Mouse (Mus musculus) cerebellum, postnatal 4 days (tissue): ENCODE measurements around the gene Ccdc172.

Experiments
- DNase-seq, 2 experiments: peaks; one replicate each; pipeline ENCODE4 v3.0.0; 2022; ENCODE audit warnings: low spot score in 2 of 2, mixed read lengths in 1 of 2

The Ccdc172 gene

DNA sequence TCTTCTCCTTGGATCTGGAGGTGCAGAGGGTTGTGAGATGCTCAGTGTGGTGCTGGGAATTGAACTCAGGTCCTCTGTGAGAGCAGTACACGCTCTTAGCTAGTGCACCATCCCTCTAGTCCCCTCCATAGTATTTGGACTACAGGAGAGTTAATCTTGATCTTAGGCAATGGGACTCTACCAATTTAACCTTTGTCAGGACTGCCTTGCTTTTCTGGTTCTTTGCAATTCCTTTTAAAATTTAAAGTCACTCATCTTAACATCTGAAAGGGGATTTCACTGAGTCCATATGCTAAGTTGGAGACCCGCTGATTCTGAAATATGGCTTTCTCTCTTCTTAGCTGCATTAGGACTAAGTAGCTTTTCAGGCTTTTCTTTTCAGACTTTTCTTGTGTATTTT, 59.8 kb downstream of the Ccdc172 start:
- no peak for DNase-seq

- no peak for DNase-seq
Measured at GRCm38 (mm10) chr19:58572429-58573071, 60.8 kb downstream of the Ccdc172 start.

- DNase-seq: no peak
Measured at GRCm38 (mm10) chr19:58573072-58573438, 61.3 kb downstream of the Ccdc172 start.

- no peak for DNase-seq
Measured at GRCm38 (mm10) chr19:58582018-58582417, 70.2 kb downstream of the Ccdc172 start.

DNA sequence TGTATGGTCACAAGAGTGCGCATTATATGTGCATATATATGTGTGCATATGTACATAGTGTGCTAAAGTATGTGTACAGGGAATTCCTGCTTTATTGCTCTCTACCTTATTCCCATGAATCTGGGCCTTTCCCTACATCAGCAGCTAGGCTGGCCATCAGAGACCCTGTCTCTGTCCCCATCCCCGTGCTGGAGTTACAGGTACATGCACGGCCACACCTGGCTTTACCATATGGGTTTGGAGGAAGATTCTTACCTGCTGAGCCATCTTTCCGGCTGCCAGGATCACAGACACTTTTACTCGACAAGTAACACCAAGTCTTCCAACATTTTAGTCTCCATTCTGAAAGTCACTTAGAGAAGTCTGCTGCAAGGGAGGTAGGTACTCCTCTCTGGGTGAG, 71.2 kb downstream of the Ccdc172 start:
- no peak for DNase-seq

DNA sequence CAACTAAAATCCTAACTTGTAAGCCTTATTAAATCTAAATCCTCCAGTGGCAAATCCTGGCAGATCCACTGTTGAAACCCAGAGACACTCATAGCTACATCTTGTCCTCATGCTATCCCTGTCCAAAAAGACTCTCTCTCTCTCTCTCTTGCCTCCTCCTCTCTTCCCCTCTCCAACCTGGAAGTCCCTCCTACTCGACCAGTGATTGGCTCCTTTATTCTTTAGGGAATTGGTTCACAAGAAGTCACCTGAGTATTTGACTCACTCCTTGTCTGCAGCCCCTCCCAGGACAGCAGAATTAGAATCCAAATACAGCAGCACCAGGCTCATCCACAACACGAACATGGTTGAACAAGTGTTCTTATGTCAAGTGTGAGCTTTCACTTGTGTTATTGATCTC, 74.3 kb downstream of the Ccdc172 start:
- no peak for DNase-seq

GRCm38 (mm10) chr19:58590251-58590936, 78.6 kb downstream of the Ccdc172 start:
- DNase-seq: no peak

- DNase-seq: no peak
Measured at GRCm38 (mm10) chr19:58600381-58600780, 88.6 kb downstream of the Ccdc172 start.
